Mouse (Mus musculus) cerebellum, postnatal 36 days (tissue): ENCODE results near the gene Ece1.
A peak's percentile ranks its signal among the peaks of the same experiment; 100 is the strongest.

Source experiments
- DNase-seq, 2 experiments: peaks; one replicate each; pipeline ENCODE4 v3.0.0; 2021 to 2022; ENCODE audit warnings: mixed read lengths in 2 of 2

Ece1 gene

GRCm38 (mm10) chr4:137862019-137862418 is at the start of gene Ece1:
Ece1 (plus strand) TSS chr4:137862237.
- DNase-seq, result peak; percentile 88 to 92

DNA sequence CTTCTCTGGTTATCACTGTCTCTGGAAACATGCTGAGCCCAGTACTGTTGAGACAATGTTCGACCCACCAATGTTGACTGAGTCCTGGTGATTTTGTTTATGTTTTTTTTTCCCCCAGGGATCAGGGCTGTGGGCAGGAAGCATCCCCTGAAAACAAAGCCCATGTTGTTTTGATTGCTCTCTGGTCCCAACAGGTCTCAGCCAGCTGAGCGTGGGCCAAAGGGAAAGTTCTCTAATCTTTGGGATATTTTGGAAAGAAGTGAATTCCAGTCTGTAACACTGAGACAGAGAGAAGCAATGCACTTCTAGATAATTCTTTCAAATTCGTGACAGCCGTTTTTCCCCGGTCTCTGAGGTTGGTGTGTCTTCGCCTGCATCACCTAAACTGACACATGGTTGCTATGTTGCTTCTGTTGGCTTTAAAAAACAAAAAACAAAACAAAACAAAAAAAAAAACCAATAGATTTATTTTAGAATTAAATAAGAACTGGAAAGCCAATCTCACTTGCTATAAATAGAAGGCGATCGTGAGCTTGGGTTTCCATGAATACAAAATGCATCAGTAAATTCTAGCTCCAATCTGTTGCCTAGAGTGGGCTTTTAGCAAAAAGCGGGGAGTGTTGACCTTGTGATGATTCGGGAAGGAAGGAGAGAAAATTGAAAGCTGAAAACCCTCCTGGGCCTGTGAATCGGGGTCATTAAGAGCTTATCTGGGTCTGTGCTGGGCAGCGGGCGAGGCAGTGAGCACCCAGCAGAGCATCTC is 48.9 kb upstream of the Ece1 start:
- no peak for DNase-seq

DNA sequence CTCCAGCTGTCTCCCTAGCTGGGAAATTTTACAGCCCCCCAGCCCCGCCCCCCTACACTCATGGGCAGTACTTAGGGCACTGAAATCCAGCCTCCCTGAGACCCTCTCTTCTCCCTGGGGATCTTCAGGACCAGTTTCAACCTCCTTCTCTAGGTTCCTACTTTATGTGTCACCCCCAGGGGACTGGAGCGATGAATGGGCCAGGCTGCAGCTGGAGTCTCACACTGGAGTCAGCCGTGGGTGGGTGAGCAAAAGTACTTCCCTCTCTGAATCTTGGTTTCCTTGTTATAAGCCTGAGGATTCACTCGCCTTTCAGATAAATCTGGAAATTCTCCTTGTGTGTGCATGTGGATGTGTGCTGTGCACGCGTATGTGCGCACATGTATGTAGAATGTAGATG is 47.9 kb upstream of the Ece1 start:
- DNase-seq, result no peak

GRCm38 (mm10) chr4:137815473-137815872 is 46.6 kb upstream of the Ece1 start:
- no peak for DNase-seq

DNA sequence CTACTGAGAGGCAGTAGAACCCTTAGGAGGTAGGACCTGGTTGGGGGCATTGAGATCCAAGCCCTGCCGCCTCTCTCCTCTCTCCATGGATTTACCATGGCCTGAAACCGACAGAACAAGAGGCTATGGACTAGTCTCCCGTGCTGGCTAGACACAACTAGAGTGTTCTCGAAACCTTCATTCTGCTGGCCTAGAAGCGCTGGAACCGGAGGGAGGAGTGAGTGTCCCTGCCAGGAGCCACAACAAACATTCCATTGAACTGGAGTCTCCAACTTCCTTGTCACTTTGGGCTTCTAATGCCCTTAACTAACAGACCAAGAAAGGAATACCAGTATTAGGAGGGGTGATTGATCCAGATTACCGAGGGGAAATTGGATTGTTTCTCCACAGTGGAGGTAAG is 45.8 kb upstream of the Ece1 start:
- DNase-seq, result no peak

- DNase-seq, result no peak
These were observed 43.7 kb upstream of the Ece1 start for GRCm38 (mm10) chr4:137818341-137818740.

GRCm38 (mm10) chr4:137819487-137819886 is 42.5 kb upstream of the Ece1 start:
- no peak for DNase-seq

- no peak for DNase-seq
These were observed 41.3 kb upstream of the Ece1 start for GRCm38 (mm10) chr4:137820721-137821120.

- no peak for DNase-seq
These were observed 39.5 kb upstream of the Ece1 start for GRCm38 (mm10) chr4:137822537-137822936.

GRCm38 (mm10) chr4:137823542-137823941 is 38.5 kb upstream of the Ece1 start:
- DNase-seq, result no peak

- DNase-seq, result no peak
These were observed 37.2 kb upstream of the Ece1 start for GRCm38 (mm10) chr4:137824881-137825280.

DNA sequence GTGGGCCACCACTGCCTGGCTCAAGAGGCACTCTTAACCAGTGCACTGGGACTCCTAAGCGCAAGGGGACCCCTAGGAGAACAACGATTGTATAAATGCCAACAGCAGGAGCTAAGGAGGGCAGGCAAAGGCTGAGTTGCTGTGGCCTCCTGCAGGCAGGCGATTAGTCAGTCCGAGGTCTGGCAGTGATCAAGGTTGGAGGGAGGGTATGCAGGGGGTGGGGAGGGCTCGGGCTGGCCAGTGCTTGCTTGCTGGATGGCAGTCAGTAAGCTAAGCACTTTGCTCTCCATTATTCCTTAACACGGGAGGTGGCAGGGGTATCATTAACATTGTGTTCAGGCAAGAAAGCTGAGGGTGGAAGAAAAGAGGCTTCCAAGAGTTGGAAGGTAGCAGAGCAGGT is 31.7 kb upstream of the Ece1 start:
- DNase-seq, result no peak

DNA sequence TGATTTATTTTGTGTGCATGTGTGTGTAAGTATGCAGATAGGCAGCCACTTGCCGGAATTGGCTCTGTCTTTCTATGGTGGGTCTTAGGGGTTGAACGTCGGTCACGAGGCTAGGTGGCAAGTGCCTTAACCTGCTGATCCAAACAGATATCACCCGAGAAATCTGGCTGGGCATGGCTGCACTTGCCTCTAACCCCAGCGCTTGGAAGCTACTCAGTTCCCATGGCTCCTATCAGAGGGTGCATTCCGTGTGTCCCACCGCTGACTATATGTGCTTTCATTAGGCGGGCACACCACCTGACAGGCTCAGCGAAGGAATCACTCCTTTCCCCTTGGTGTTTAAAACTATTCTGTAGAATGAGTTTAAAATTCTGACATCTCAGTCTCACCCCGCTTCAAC is 30.4 kb upstream of the Ece1 start:
- no peak for DNase-seq

DNA sequence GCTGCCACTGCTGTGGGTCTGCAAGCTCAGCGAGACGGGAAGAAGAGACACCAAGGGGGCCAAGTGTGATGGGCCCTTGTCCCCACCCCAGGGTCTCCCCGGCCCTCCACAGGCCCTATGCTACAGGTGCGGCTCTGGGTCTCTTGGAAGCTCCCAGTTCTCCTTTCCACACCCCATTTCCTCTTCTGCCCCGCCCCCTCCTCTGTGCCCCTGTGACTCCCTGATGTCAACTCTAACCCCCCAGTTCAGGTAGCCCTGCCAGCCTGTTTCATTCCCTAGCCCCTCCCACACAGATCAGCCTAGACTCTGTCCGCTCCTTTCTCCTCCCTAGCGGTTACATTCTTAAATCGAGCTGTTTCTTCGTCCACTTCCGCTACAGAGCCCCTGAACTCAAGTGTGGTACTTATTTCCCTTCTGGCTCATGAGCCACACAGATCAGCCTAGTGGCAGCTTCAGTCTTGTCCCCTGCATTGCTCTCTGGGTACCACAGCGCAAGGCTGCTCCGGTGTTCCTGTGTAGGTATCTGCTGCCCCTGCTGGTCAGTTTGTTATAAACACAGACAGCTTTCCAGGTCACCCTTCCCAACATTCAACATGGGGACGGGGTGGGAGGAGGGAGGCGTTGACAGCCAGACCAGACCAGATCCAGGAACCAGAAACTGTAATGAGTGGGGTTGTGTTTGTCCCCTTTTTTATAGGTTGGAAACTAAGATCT is 26.3 kb upstream of the Ece1 start:
- DNase-seq, result peak; percentile 86 to 93

DNA sequence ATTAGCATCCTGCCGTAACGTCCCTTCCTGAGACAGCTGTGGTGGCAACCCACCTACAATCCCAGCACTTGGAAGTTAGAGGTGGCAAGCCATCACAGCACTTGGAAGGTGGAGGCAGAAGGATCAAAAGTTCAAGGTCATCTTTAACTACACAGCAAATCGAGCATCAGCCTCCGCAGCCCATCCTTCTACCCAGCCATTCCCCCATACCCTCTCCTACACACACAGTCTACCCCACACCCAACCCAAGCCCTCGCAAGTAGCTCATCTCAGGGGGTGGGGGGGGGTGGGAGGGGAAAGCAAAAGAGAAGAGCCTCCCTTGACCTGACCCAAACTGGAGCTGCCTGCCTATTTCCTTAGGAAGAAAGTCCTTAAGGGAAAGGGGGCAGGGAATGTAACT is 25.3 kb upstream of the Ece1 start:
- DNase-seq, result no peak

- peak; percentile 21 to 31 for DNase-seq
These were observed 24.2 kb upstream of the Ece1 start for GRCm38 (mm10) chr4:137837792-137838191.

- DNase-seq, result no peak
These were observed 23.2 kb upstream of the Ece1 start for GRCm38 (mm10) chr4:137838791-137839190.

GRCm38 (mm10) chr4:137839452-137839851 is 22.6 kb upstream of the Ece1 start:
- no peak for DNase-seq

GRCm38 (mm10) chr4:137844656-137845055 is 17.4 kb upstream of the Ece1 start:
- DNase-seq, result peak; percentile 85 to 89

- DNase-seq, result peak in 1 of 2 experiments; percentile 42
These were observed 14.4 kb upstream of the Ece1 start for GRCm38 (mm10) chr4:137847651-137848050.

DNA sequence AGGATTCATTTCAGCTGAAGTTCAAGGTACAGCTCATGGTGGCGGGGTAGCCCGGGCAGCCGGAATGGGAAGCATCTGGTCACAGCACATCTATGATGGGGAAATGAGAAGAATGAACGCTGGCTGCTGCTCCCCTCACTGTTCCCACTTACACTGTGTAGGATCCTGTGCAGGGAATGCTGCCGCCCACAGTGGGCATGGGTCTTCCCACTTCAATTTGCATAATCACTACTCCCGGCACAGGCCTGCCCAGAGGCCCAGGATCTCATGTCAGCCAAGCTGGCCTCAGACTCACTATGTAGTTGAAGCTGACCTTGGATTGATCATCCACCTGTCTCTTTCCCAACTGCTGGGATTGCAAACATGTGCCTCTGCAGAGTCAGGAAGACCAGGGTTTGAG is 11.9 kb upstream of the Ece1 start:
- DNase-seq, result no peak

- peak in 1 of 2 experiments; percentile 45 for DNase-seq
These were observed 10.6 kb upstream of the Ece1 start for GRCm38 (mm10) chr4:137851484-137851883.

DNA sequence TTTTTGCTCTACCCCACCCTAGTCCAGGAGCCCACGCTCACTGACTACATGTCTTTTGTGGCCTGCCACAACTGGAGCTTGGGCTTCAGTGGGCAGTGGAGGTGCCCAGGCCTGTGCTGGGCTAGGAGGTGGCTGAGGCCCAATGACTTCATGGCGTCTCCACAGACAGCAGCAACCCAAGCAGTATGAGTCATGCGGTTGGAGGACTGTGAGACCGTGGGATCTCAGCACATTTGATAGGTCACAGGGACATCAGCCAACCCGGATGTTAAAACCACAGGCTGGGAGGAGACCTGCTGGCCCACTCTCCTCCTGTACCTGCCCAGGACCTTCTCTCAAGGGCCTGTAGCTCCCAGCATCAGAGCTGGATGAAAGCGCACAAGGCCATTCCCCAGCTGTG is 8.2 kb upstream of the Ece1 start:
- DNase-seq, result no peak

GRCm38 (mm10) chr4:137855741-137856341 is 6.2 kb upstream of the Ece1 start:
- no peak for DNase-seq
